Mouse (Mus musculus) hindbrain, embryonic 13.5 days (tissue): Measurements from ENCODE around the gene Socs5. TPM values are rescaled to one million over a fixed set of nuclear protein-coding genes. Genes with fewer than 3 reads are reported as not detected.

ENCODE experiments used
- ATAC-seq: fragments of 200-750 bp; cut with Nextera tagmentation; 2 replicates; pipeline ENCODE4 v1.8.0; 2017; ENCODE audit warnings: moderate TSS enrichment; ENCODE audit not compliant: low FRiP score
- H3K27ac ChIP-seq: fragments of 300-500 bp; sonication (generic); 2 replicates; pipeline ENCODE4 v1.5.1; 2015; ENCODE audit warnings: inconsistent platforms, mild to moderate bottlenecking, moderate library complexity
- H3K27me3 ChIP-seq: fragments of 300-500 bp; sonication (generic); 2 replicates; pipeline ENCODE4 v1.6.1; 2015; ENCODE audit warnings: mild to moderate bottlenecking, inconsistent platforms
- H3K36me3 ChIP-seq: fragments of 300-500 bp; sonication (generic); 2 replicates; pipeline ENCODE4 v1.6.1; 2015; ENCODE audit warnings: mild to moderate bottlenecking, inconsistent platforms
- H3K4me1 ChIP-seq: fragments of 300-500 bp; sonication (generic); replicated peaks from 2 replicates; pipeline ENCODE4 v1.6.1; 2015; ENCODE audit warnings: inconsistent platforms
- H3K4me2 ChIP-seq: fragments of 300-500 bp; sonication (generic); 2 replicates; pipeline ENCODE4 v1.6.1; 2015; ENCODE audit warnings: inconsistent platforms, mild to moderate bottlenecking, moderate library complexity
- H3K4me3 ChIP-seq: fragments of 300-500 bp; sonication (generic); 2 replicates; pipeline ENCODE4 v1.5.1; 2015; ENCODE audit warnings: mild to moderate bottlenecking, inconsistent platforms
- H3K9ac ChIP-seq: fragments of 300-500 bp; sonication (generic); 2 replicates; pipeline ENCODE4 v1.6.1; 2015; ENCODE audit warnings: mild to moderate bottlenecking, inconsistent platforms
- H3K9me3 ChIP-seq: fragments of 300-500 bp; sonication (generic); 2 replicates; pipeline ENCODE4 v1.6.1; 2016; ENCODE audit warnings: inconsistent platforms
- WGBS: fragments of 180-500 bp; shearing (Covaris S2); methylation state at CpG from one replicate; pipeline ENCODE4 v1.1.7; 2015; 5-methylcytosine and 5-hydroxymethylcytosine counted together
- polyA plus RNA-seq: library from polyadenylated mRNA; unstranded; fragments of >200 nt; fragmentation: Nextera tagmentation; extraction: Ambion mirVana; gene quantifications from 2 replicates; pipeline ENCODE4 v1.2.1, GENCODE M21; 2015

Gene Socs5
- polyA plus RNA-seq, 1 experiment from 2014 or later: 13.3 TPM

DNA sequence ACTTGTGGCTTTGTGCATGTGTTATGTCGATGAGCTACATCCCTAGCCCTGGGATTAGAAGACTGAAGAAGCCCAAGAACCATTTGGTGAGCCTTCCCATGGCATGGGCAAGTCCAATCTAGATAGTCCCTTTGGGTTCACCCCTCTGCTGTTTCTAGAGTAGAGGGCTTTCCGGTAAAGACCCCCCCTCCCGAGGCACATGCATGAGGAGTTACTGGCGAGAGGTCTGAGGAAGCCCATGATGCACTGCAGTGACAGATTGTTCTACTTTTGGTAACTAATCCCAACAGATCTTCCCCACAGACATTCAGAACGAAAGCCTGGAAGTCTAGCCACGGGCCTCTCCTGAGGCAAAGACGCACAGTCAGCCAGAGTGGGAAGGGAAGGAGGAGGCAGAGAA, 18.2 kb upstream of the Socs5 start:
- ATAC-seq: no peak

GRCm38 (mm10) chr17:87093061-87093460, 14.4 kb upstream of the Socs5 start:
- Histone ChIP-seq H3K36me3 (no peaks in the 10 kb centered on the region), H3K27ac (no peak overlapping the region), H3K27me3 (no peaks in the 10 kb centered on the region), H3K4me2 (no peak overlapping the region), H3K4me3 (no peak overlapping the region), H3K9me3 (no peaks in the 10 kb centered on the region), H3K9ac (no peak overlapping the region), H3K4me1 (no peaks in the 10 kb centered on the region)
- ATAC-seq: no peak
- WGBS: 80% methylated on average over 5 of the region's 5 CpGs

More for the DNA sequence above, 18.2 kb upstream of the Socs5 start:
- H3K4me3 ChIP-seq: no peak overlapping the region
- H3K27me3 ChIP-seq: no peaks in the 10 kb centered on the region
- WGBS: 92% methylated on average over 7 of the region's 7 CpGs
- no peaks in the 10 kb centered on the region for H3K36me3 ChIP-seq
- H3K9me3 ChIP-seq: no peaks in the 10 kb centered on the region
- H3K9ac ChIP-seq: no peak overlapping the region
- H3K4me2 ChIP-seq: no peak overlapping the region
- H3K4me1 ChIP-seq: no peaks in the 10 kb centered on the region
- H3K27ac ChIP-seq: no peak overlapping the region

GRCm38 (mm10) chr17:87096951-87097350, 10.5 kb upstream of the Socs5 start:
- Histone ChIP-seq H3K4me3 (no peak overlapping the region), H3K36me3 (no peaks in the 10 kb centered on the region), H3K9me3 (no peaks in the 10 kb centered on the region), H3K27me3 (no peaks in the 10 kb centered on the region), H3K9ac (no peak overlapping the region), H3K4me1 (no peaks in the 10 kb centered on the region), H3K4me2 (no peak overlapping the region), H3K27ac (no peak overlapping the region)
- 50% methylated on average over 2 of the region's 2 CpGs for WGBS
- no peak for ATAC-seq

DNA sequence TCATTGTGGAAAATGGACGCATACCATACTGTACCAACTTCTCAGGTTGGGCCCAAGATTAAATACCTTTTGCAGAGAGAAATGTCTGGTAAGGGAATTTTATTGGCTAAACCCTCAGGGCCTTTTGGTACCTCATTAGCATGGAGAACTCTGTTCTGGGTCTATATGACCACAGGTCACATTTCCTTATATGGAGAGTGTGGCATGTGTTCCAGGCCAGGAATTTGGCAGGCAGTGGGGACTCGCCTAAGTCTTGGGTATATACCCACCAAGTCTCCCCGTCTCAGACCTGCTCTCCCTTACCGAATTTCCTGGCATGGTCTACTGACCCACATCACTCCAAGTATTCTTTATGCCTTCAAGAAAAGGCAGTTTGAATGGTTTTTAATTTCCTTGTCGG, 9.9 kb upstream of the Socs5 start:
- no peak overlapping the region for H3K9ac ChIP-seq
- no peaks in the 10 kb centered on the region for H3K36me3 ChIP-seq
- H3K4me3 ChIP-seq: no peak overlapping the region
- 85% methylated on average over 5 of the region's 5 CpGs for WGBS
- no peak overlapping the region for H3K27ac ChIP-seq
- H3K4me2 ChIP-seq: no peak overlapping the region
- no peaks in the 10 kb centered on the region for H3K9me3 ChIP-seq
- no peak for ATAC-seq
- no peaks in the 10 kb centered on the region for H3K4me1 ChIP-seq
- H3K27me3 ChIP-seq: no peaks in the 10 kb centered on the region

DNA sequence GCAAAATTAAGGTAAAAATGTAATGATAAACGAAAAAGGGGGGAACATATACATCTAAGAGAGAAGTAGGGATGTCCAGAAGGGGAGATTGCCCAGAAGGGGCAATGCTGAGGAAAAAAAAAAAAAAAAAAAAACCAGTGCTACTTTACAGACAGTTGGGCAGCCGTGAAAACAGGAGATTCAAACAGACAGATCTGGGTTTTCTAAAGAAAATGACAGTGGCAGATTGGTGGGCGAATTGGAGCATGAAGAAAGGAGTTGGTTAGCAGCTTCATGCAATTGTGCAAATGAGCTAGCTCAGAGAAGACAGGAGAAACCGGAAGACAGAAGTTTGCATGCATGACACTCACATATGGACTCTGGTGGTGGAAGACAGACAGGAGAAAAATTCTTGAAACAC, 6.5 kb upstream of the Socs5 start:
- 73% methylated on average over 4 of the region's 4 CpGs for whole genome bisulfite sequencing
- Histone ChIP-seq H3K27me3 (no peaks in the 10 kb centered on the region), H3K4me3 (no peak overlapping the region), H3K9me3 (no peaks in the 10 kb centered on the region), H3K4me2 (no peak overlapping the region), H3K27ac (no peak overlapping the region), H3K4me1 (peaks cover 2% of the 10 kb centered on the region), H3K9ac (no peak overlapping the region), H3K36me3 (no peaks in the 10 kb centered on the region)
- ATAC-seq: no peak

- H3K4me2 ChIP-seq: no peak overlapping the region
- no peak for ATAC-seq
- no peaks in the 10 kb centered on the region for H3K36me3 ChIP-seq
- H3K27ac ChIP-seq: no peak overlapping the region
- peaks cover 9% of the 10 kb centered on the region for H3K4me1 ChIP-seq
- no peak overlapping the region for H3K9ac ChIP-seq
- WGBS: 72% methylated on average over 8 of the region's 8 CpGs
- no peaks in the 10 kb centered on the region for H3K9me3 ChIP-seq
- H3K27me3 ChIP-seq: no peaks in the 10 kb centered on the region
- H3K4me3 ChIP-seq: no peak overlapping the region
These were observed 4.8 kb upstream of the Socs5 start for GRCm38 (mm10) chr17:87102636-87103035.

GRCm38 (mm10) chr17:87103060-87103459, 4.4 kb upstream of the Socs5 start:
- no peak overlapping the region for H3K4me2 ChIP-seq
- ATAC-seq: no peak

GRCm38 (mm10) chr17:87104276-87104675, 3.2 kb upstream of the Socs5 start:
- no peak overlapping the region for H3K9ac ChIP-seq
- H3K4me2 ChIP-seq: no peak overlapping the region
- no peaks in the 10 kb centered on the region for H3K36me3 ChIP-seq
- ATAC-seq: no peak
- H3K27me3 ChIP-seq: no peaks in the 10 kb centered on the region
- H3K4me1 ChIP-seq: peaks cover 19% of the 10 kb centered on the region
- WGBS: 86% methylated on average over 4 of the region's 4 CpGs
- H3K9me3 ChIP-seq: no peaks in the 10 kb centered on the region
- H3K4me3 ChIP-seq: no peak overlapping the region
- H3K27ac ChIP-seq: no peak overlapping the region

More at GRCm38 (mm10) chr17:87103060-87103459, 4.4 kb upstream of the Socs5 start:
- H3K9ac ChIP-seq: no peak overlapping the region
- peaks cover 9% of the 10 kb centered on the region for H3K4me1 ChIP-seq
- 80% methylated on average over 5 of the region's 5 CpGs for WGBS
- no peaks in the 10 kb centered on the region for H3K27me3 ChIP-seq
- no peak overlapping the region for H3K4me3 ChIP-seq
- no peak overlapping the region for H3K27ac ChIP-seq
- H3K9me3 ChIP-seq: no peaks in the 10 kb centered on the region
- no peaks in the 10 kb centered on the region for H3K36me3 ChIP-seq

DNA sequence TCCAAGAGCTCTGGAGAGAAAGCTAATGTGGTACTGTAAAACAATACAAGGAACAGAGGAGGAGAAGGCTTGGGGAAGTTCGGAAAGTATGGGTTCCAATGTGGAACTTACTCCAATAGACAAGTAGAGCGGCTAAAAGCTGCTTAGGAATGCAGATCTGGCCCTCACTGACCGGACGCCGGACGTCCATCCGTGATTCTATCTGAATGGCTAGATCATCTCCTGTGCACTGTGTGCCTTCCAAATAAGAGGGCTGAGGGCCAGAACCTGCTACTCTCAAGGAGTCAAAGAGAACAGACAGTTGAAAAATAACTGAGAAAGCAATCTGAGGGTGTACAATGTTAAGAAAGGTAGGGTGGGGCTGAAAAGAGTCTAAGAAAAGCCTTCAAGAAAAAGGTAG, 1.5 kb upstream of the Socs5 start:
- Histone ChIP-seq H3K27me3 (no peaks in the 10 kb centered on the region), H3K4me2 (peak overlapping the region; percentile 72), H3K36me3 (no peaks in the 10 kb centered on the region), H3K9me3 (no peaks in the 10 kb centered on the region), H3K27ac (peak overlapping the region; percentile 95; the same call in 1 of the 2 replicates), H3K4me1 (peaks cover 24% of the 10 kb centered on the region), H3K4me3 (peak overlapping the region; percentile 73), H3K9ac (peak overlapping the region; percentile 74; the same call in 1 of the 2 replicates)
- no peak for ATAC-seq
- 90% methylated on average over 7 of the region's 7 CpGs for WGBS

GRCm38 (mm10) chr17:87106691-87107523, 572 bp upstream of the Socs5 start:
- peak overlapping the region; percentile 84 for H3K9ac ChIP-seq
- H3K27me3 ChIP-seq: no peaks in the 10 kb centered on the region
- H3K27ac ChIP-seq: peak overlapping the region; percentile 95
- ATAC-seq: peak; percentile 99
- no peaks in the 10 kb centered on the region for H3K9me3 ChIP-seq
- H3K4me3 ChIP-seq: peak overlapping the region; percentile 73
- WGBS: under 1% methylated on average over 49 of the region's 51 CpGs
- H3K36me3 ChIP-seq: no peaks in the 10 kb centered on the region
- H3K4me1 ChIP-seq: peaks cover 24% of the 10 kb centered on the region
- peak overlapping the region; percentile 72 for H3K4me2 ChIP-seq

GRCm38 (mm10) chr17:87108507-87109292, 1.2 kb downstream of the Socs5 start:
- Histone ChIP-seq H3K9ac (peak overlapping the region; percentile 84), H3K9me3 (no peaks in the 10 kb centered on the region), H3K4me1 (peaks cover 29% of the 10 kb centered on the region), H3K4me2 (peak overlapping the region; percentile 69), H3K27ac (peak overlapping the region; percentile 95), H3K27me3 (no peaks in the 10 kb centered on the region), H3K36me3 (no peaks in the 10 kb centered on the region), H3K4me3 (peak overlapping the region; percentile 73)
- no peak for ATAC-seq
- 40% methylated on average over 13 of the region's 13 CpGs for WGBS

DNA sequence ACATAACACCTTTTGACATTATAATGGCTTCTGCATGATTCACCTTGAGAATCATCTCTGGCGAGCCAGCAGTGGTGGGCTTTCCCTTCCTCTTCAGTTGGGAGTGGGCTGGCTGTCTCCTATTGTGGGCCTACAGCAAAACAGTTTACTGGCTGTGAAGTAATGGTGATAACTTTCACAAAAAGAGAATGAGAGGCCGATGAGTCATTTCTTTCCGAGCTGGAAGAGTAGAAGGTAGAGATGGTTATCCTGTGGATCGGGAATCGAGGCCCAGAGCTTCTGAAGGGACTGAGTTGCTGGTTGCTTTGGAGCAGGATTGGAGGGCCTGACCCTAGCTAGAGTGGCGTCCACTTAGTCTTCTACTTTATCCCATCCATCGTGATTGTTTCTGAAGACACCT, 2.0 kb downstream of the Socs5 start:
- no peak for ATAC-seq
- WGBS: 83% methylated on average over 7 of the region's 7 CpGs
- no peaks in the 10 kb centered on the region for H3K27me3 ChIP-seq
- H3K4me3 ChIP-seq: no peak overlapping the region
- H3K9me3 ChIP-seq: no peaks in the 10 kb centered on the region
- peaks cover 29% of the 10 kb centered on the region for H3K4me1 ChIP-seq
- H3K4me2 ChIP-seq: peak overlapping the region; percentile 69
- no peak overlapping the region for H3K9ac ChIP-seq
- H3K36me3 ChIP-seq: no peaks in the 10 kb centered on the region
- H3K27ac ChIP-seq: no peak overlapping the region
